Mouse (Mus musculus): ENCODE results near the gene Plekhh2. TPM values are rescaled to one million over a fixed set of nuclear protein-coding genes. Genes with fewer than 3 reads are reported as not detected.

Gene Plekhh2
- total RNA-seq, 2 experiments from 2014 or later: 3.2 to 5.4 TPM

DNA sequence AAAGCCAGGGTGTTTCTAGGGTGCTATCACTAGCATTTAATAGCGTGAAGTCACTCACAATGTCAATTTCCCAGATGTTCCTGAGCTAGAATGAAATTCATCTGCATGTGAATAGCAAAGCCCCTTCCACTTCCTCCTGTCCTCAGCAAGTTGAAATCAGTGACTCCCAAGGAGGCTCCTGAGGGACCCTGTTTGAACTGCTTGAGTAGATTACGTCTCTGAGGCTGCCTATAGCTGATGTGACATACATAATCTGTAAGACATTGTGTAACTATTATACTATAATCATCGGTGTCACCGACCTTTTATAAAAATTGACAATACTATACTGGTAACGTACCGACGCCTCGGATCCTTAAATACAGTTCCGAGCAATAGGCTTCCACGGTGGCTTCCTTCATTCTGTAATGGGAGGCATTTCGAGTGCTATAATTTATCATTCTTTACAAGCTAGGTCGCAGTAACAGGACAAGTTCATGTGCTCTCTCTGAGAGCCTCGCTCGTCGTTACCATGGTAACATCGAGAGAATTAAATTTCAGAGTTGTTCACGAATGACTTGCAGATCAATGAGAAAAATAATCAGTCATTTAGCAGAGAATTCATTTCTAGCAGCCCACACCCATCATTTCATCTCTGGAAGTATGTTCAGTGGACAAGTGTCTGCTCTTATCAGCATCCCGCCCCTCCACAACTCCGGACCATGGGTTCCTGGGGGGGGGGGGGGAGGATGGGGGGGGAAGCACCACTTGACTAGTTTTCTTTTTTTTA lies 145.1 kb downstream of the Plekhh2 start:
- no peak for DNase-seq (ENCODE audit: extremely low spot score in 1 of 2, low spot score in 2 of 2)
- intact Hi-C loops (cut with DNase I): no loop called here

GRCm38 (mm10) chr17:84657422-84657732 lies 145.7 kb downstream of the Plekhh2 start:
- intact Hi-C loops (cut with DNase I): no loop called here
- DNase-seq (ENCODE audit: extremely low spot score in 1 of 2, low spot score in 2 of 2): no peak

DNA sequence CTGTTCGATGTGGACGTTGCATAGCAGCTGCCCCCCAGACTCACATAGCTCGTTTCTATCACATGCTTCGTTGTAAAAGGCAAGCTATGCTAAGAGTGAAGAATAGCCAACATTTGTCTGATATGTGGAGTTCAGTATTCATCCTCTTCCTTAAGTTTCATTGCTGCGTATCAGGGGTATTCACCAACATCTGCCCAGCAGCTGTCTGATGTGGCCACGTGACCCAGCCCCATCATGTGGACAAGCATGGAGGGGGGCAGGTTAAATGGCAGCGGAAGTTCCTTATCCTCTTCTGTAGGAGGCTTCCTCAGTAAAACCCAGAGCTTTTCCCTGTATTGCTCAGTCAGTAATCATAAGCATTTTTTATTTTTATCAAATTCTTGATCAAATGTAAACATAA lies 146.1 kb downstream of the Plekhh2 start:
- intact Hi-C loops (cut with DNase I): no loop called here
- DNase-seq (ENCODE audit: extremely low spot score in 1 of 2, low spot score in 2 of 2): no peak

GRCm38 (mm10) chr17:84658195-84658594 lies 146.5 kb downstream of the Plekhh2 start:
- no peak for DNase-seq (ENCODE audit: extremely low spot score in 1 of 2, low spot score in 2 of 2)
- intact Hi-C loops (cut with DNase I): no loop called here

DNA sequence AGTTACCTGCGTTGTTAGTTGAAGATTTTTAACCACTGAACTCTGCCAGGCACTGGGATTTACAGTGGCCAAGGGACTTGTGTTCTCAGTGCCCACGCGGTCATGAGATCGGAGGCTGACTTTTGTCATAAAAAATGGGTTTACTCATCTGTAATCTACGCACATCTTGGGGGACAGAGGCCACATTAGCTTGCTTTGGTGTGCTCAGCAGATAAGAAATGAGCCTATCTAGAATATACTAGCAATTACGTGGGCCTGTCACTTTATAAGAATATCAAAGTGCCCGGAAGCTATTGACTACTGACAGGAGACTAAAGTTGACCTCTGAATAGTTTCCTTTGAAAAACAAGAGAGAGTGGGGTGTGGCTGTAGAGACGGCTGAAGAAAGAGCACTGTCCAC lies 147.3 kb downstream of the Plekhh2 start:
- intact Hi-C loops (cut with DNase I): no loop called here
- no peak for DNase-seq (ENCODE audit: extremely low spot score in 1 of 2, low spot score in 2 of 2)

DNA sequence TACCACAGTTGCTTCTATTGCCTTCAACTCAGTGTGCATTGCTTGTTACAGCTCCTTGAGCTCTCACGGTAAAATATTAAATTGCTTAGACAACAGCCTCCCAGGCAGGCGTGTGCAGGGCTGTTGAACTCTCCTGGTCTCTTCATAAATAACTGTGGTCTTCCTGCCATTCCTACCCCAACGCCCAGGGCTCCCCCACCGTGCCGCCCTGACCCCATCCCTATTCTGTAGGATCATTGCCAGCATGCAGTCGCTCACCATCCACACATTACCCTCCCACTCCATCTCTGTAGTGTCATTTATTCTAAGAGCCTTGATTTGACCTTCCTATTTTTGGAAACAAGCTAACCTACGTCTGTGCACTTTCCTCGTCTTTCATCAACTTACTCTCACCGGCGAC lies 153.4 kb downstream of the Plekhh2 start:
- intact Hi-C loops (cut with DNase I): no loop called here
- DNase-seq (ENCODE audit: extremely low spot score in 1 of 2, low spot score in 2 of 2): no peak

DNA sequence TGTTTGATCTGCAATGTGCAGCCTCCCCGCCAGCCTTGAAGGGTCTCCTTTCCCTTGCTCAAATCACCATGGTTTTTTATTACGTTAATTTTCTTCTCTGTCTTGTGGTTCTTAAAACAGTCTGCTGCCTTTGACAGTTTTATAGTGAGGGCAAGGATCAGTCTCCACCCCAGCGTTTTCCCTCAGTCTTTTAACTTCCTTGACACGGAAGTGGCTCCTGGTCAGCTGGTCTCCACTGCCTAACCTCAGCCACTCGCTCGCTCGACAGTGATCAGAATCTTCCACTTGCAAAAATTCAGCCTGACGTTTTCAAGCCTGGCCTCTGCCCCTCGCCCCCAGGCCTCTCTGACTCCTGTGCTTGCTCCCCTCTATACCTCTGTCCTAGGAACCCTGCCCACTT lies 154.0 kb downstream of the Plekhh2 start:
- no peak for DNase-seq (ENCODE audit: extremely low spot score in 1 of 2, low spot score in 2 of 2)
- intact Hi-C loops (cut with DNase I): no loop called here

- DNase-seq (ENCODE audit: extremely low spot score in 1 of 2, low spot score in 2 of 2): no peak
- intact Hi-C loops (cut with DNase I): no loop called here
Observed at GRCm38 (mm10) chr17:84667848-84668247, 156.2 kb downstream of the Plekhh2 start.

Other genes with a start within 250 kb of the Plekhh2 start
- 10 to 100 TPM; 13.3 to 13.8 TPM for gene Thada, start 45.7 kb upstream of the Plekhh2 start, total RNA-seq (2021)
- gene Dync2li1, start 114.6 kb downstream of the Plekhh2 start, total RNA-seq (2021): 10 to 100 TPM; 23.5 to 25.6 TPM
- gene Abcg8, start 164.4 kb downstream of the Plekhh2 start, total RNA-seq (2021): not detected
- gene Abcg5, start 171.1 kb downstream of the Plekhh2 start, total RNA-seq (2021): not detected